Mouse (Mus musculus) subcutaneous adipose tissue, adult 2 months (tissue): ENCODE results near the gene Prss3. TPM values are rescaled to one million over a fixed set of nuclear protein-coding genes. Genes with fewer than 3 reads are reported as not detected.

Experiments used
- polyA plus RNA-seq: library from polyadenylated mRNA; depleted of rRNA; stranded (reverse); fragments of >200 nt; gene quantifications from 2 replicates; pipeline ENCODE4 v1.2.3, GENCODE M21; 2012; ENCODE audit warnings: low replicate concordance; rRNA removed

The Prss3 gene
- not detected in 2 replicates for polyA plus RNA-seq

DNA sequence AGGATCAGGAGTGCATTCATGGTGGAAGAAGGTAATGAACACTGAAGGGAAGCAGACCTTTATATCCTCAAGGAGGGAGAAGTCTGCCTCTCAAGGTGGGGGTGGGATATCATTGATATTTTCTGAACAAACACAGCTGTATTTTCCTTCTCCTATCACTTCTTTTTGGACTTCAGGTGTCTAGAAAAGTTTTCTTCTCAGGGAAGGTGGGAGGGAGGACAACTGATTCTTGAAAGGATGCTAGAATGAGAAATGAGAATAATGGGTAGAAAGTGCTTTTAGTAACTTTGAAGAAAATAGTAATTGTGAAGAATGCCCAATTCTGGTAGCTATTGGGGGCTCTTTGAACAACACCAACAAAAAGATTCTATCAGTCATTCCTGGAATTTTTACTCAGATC, at the start of gene Prss3:
Gene Prss3 (minus strand): TSS at position 101 of the 400 bp plus-strand sequence.

DNA sequence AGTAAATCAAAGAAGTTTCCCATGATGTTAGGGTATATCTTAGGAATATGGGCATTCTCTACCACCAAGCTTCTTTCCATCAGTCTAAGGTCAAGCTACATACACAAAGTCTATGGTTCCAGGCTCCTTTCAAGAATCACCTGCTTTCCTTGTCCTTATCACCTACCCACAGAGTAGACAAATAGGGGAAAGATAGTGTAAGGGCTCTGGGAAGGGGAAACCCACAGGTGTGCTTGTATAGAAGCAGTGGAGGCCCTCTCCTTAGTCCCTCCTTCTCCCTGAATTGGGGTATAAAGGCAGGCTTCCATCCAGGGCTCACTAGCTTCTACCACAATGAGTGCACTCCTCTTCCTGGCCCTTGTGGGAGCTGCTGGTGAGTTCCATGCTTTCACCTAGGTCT, 14.6 kb upstream of the Prss3 start, which contains the start of gene Gm5771:
Gene Gm5771 (plus strand): TSS at position 301 of the 400 bp plus-strand sequence.

DNA sequence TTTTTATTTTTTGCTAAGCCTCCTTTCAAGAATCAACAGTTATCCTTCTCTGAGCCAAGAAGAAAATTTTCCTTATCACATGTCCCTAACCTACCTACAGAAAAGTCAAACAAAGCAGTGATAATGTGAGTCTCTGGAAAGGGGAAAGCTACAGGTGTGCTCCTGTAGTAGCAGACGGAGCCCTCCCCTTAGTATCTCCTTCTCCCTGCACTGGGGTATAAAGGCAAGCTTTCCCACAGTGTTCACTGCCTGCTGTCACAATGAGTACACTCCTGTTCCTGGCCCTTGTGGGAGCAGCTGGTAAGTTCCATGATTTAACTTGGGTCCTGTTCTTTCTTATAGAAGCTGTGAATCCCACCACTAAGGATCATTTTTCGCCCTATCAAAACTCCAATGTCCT, 23.5 kb downstream of the Prss3 start, which contains the start of gene Try10:
Gene Try10 (plus strand): TSS at position 174 of the 400 bp plus-strand sequence.

Other genes with a start within 250 kb of the Prss3 start
- gene Try4, start 75.4 kb downstream of the Prss3 start, polyA plus RNA-seq, result 0.40 and 1.3 TPM in 2 replicates
- 0.40 and 0.60 TPM in 2 replicates for gene Try5, start 60.8 kb downstream of the Prss3 start, polyA plus RNA-seq
- gene Try10, start 23.6 kb downstream of the Prss3 start, polyA plus RNA-seq, result not detected in 2 replicates
- not detected in 2 replicates for gene Gm5771, start 14.7 kb upstream of the Prss3 start, polyA plus RNA-seq
- gene Gm10334, start 68.5 kb upstream of the Prss3 start, polyA plus RNA-seq, result not detected in 2 replicates
- not detected in 2 replicates for gene Prss1, start 81.3 kb upstream of the Prss3 start, polyA plus RNA-seq
- 0.47 and 1.3 TPM in 2 replicates for gene Prss2, start 144.1 kb upstream of the Prss3 start, polyA plus RNA-seq
- 17.4 and 19.3 TPM in 2 replicates for gene Ephb6, start 227.8 kb upstream of the Prss3 start, polyA plus RNA-seq